Mouse (Mus musculus) neural tube, embryonic 15.5 days (tissue): ENCODE measurements around the gene Prkcsh. TPM values are rescaled to one million over a fixed set of nuclear protein-coding genes. Genes with fewer than 3 reads are reported as not detected.

Source experiments
- ATAC-seq: fragments of 200-750 bp; cut with Nextera tagmentation; 2 replicates; pipeline ENCODE4 v1.8.0; 2017; ENCODE audit warnings: mild to moderate bottlenecking, moderate TSS enrichment, moderate library complexity; ENCODE audit not compliant: low FRiP score
- H3K27ac ChIP-seq: fragments of 300-500 bp; sonication (generic); replicated peaks from 2 replicates; pipeline ENCODE4 v1.5.1; 2015; ENCODE audit warnings: mild to moderate bottlenecking, inconsistent platforms
- H3K27me3 ChIP-seq: fragments of 300-500 bp; sonication (generic); replicated peaks from 2 replicates; pipeline ENCODE4 v1.6.1; 2015; ENCODE audit warnings: inconsistent platforms
- H3K36me3 ChIP-seq: fragments of 300-500 bp; sonication (generic); 2 replicates; pipeline ENCODE4 v1.6.1; 2015; ENCODE audit warnings: inconsistent platforms
- H3K4me1 ChIP-seq: fragments of 300-500 bp; sonication (generic); 2 replicates; pipeline ENCODE4 v1.6.1; 2015; ENCODE audit warnings: inconsistent platforms
- H3K4me2 ChIP-seq: fragments of 300-500 bp; sonication (generic); 2 replicates; pipeline ENCODE4 v1.6.1; 2015; ENCODE audit warnings: inconsistent platforms, mild to moderate bottlenecking, moderate library complexity
- H3K4me3 ChIP-seq: fragments of 300-500 bp; sonication (generic); replicated peaks from 2 replicates; pipeline ENCODE4 v1.5.1; 2015; ENCODE audit warnings: mild to moderate bottlenecking, inconsistent platforms
- H3K9ac ChIP-seq: fragments of 300-500 bp; sonication (generic); replicated peaks from 2 replicates; pipeline ENCODE4 v1.6.1; 2015; ENCODE audit warnings: mild to moderate bottlenecking, inconsistent platforms
- H3K9me3 ChIP-seq: fragments of 300-500 bp; sonication (generic); replicated peaks from 2 replicates; pipeline ENCODE4 v1.6.1; 2016; ENCODE audit warnings: inconsistent platforms
- WGBS: fragments of 180-500 bp; shearing (Covaris S2); methylation state at CpG from one replicate; pipeline ENCODE4 v1.1.7; 2015; ENCODE audit warnings: mixed read lengths; 5-methylcytosine and 5-hydroxymethylcytosine counted together
- polyA plus RNA-seq: library from polyadenylated mRNA; unstranded; fragments of >200 nt; fragmentation: Nextera tagmentation; extraction: Ambion mirVana; gene quantifications from 2 replicates; pipeline ENCODE4 v1.2.1, GENCODE M21; 2015

Prkcsh gene
- polyA plus RNA-seq, 1 experiment from 2014 or later = 93.8 TPM

DNA sequence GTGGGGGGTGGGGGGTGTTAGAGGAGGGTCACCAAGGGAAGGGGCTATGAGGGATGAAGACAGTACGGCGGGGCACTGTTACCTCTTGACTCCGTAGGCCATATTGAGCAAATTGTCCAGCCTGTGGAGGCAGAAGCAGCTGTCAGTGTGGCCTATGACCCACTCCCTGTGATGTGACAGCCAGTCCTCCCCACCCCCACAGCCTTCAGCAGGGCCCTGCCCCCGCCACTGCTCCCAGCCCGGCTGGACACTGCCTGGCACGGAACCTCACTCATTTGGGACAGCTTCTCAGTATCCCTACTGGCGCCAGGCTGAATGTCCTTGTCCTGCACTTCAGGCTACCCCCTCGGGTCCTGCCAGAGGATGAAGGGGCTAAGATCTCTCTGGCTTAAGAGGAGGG lies 22.0 kb downstream of the Prkcsh start:
- ATAC-seq = no peak
- peaks cover 55% of the 10 kb centered on the region for H3K36me3 ChIP-seq
- no peak overlapping the region for H3K9ac ChIP-seq

GRCm38 (mm10) chr9:22028467-22028866 lies 25.9 kb downstream of the Prkcsh start:
- 19% methylated on average over 7 of the region's 7 CpGs for WGBS
- Histone ChIP-seq H3K4me3 (no peak overlapping the region), H3K4me1 (no peaks in the 10 kb centered on the region), H3K27ac (no peak overlapping the region), H3K27me3 (no peaks in the 10 kb centered on the region), H3K4me2 (no peak overlapping the region), H3K9me3 (no peaks in the 10 kb centered on the region), H3K36me3 (peaks cover 71% of the 10 kb centered on the region), H3K9ac (no peak overlapping the region)
- ATAC-seq = no peak

More for the DNA sequence above, 22.0 kb downstream of the Prkcsh start:
- no peaks in the 10 kb centered on the region for H3K9me3 ChIP-seq
- no peak overlapping the region for H3K4me2 ChIP-seq
- no peak overlapping the region for H3K4me3 ChIP-seq
- no peak overlapping the region for H3K27ac ChIP-seq
- no peaks in the 10 kb centered on the region for H3K4me1 ChIP-seq
- H3K27me3 ChIP-seq = no peaks in the 10 kb centered on the region
- 55% methylated on average over 8 of the region's 8 CpGs for WGBS

DNA sequence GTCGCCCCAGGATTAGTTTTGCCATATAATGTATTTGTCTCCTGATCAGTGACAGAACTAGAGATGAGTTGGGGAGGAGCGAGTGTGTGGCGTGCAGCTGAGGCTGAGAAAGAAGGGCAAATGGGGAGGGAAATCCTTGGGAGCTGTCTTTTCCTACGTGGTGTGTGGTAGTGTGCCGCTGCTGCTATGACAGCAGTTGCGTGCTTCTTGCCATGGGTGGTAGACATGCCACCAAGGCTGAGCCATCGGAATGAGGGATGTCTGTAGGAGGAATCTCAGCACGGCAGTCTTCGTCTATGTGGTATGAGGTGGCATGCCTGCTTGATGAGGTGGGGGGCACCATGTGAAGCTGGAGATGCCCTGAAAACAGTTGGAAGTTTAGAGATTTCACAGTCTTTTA lies 27.8 kb downstream of the Prkcsh start:
- no peak overlapping the region for H3K27ac ChIP-seq
- H3K4me1 ChIP-seq = peaks cover 2% of the 10 kb centered on the region; the same call in 1 of the 2 replicates
- H3K9ac ChIP-seq = no peak overlapping the region
- no peak for ATAC-seq
- 93% methylated on average over 9 of the region's 9 CpGs for WGBS
- no peak overlapping the region for H3K4me3 ChIP-seq
- peaks cover 70% of the 10 kb centered on the region for H3K36me3 ChIP-seq
- H3K4me2 ChIP-seq = no peak overlapping the region
- H3K9me3 ChIP-seq = no peaks in the 10 kb centered on the region
- no peaks in the 10 kb centered on the region for H3K27me3 ChIP-seq

DNA sequence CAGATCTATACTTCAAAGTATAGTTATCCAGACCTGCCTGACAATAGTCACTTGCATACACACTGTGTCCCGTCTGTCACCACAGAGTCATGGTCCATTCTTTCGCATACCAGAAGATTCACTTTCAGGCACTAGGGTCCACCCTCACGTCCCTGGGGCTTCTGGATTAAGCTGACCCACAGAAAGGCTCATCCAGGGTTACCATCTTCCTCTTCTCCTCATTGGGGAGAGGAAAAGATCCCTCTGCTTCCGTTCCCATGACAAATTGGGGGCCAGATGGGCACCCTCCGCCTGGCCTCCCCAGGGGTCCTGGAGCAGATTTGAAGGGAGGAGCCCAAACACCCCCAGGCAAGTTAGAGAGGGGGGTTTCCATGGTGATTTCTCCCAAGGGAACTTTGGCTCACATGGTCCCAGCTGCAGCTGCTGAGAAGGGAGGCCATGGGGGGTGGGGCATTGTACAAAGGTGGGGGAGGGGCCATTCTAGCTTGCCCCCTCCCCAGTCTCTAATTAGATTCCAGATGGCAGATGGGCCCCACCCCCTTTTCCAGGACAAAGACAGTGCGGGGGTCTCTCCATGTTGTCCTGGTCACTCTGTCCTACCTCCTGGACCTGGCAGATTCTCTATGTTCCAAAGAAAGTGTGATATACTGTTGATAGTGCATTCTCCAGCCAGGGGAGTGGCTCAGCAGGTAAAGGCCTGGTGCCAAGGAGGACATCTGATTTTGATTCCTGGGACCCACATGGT lies 32.9 kb downstream of the Prkcsh start:
- Histone ChIP-seq H3K27ac (no peak overlapping the region), H3K9me3 (no peaks in the 10 kb centered on the region), H3K36me3 (peaks cover 45% of the 10 kb centered on the region), H3K4me3 (no peak overlapping the region), H3K4me1 (peaks cover 22% of the 10 kb centered on the region), H3K9ac (no peak overlapping the region), H3K4me2 (no peak overlapping the region), H3K27me3 (no peaks in the 10 kb centered on the region)
- 20% methylated on average over 6 of the region's 6 CpGs for whole genome bisulfite sequencing
- no peak for ATAC-seq

DNA sequence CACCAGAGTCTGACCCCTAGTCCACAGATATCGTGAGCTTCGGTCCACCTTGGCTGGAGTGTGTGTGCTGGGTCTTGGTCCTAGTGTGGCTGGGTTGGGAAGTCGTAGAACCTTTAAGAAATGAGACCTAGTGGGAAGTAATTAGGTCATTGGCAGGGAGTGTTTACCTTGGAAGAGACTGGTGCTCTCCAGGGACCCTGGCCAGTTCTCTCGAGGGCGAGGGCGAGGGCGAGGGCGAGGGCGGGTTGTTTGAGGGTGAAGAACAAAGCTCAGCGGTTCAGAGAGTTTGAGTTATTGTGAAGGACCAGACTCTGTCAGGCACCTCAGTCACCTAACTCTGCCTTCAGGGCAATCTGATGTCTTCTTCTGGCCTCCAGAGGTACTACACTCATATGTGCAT lies 35.2 kb downstream of the Prkcsh start:
- Histone ChIP-seq H3K4me3 (no peak overlapping the region), H3K4me1 (peaks cover 22% of the 10 kb centered on the region), H3K9ac (no peak overlapping the region), H3K4me2 (no peak overlapping the region), H3K36me3 (peaks cover 33% of the 10 kb centered on the region), H3K27ac (no peak overlapping the region), H3K27me3 (no peaks in the 10 kb centered on the region), H3K9me3 (no peaks in the 10 kb centered on the region)
- no peak for ATAC-seq
- WGBS = 81% methylated on average over 10 of the region's 10 CpGs

DNA sequence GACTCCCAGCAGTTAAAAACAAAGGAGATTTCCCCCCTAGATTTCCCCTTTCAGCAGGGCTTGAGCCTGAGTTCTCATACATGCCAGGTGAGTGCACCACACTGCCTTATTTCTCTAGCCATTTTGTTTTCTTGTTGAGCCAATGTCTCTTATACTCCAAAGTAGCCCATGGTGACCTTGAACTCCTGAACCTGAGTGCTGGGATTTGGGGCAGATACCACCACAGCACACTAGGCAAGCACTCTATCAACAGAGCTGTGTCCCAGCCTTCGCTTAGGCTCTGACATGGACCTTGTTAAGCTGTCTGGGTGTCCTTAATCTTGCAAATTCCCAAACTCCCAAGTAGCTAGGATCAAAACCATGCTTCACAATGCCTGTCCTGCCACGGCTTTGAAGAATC lies 39.2 kb downstream of the Prkcsh start:
- Histone ChIP-seq H3K27me3 (no peaks in the 10 kb centered on the region), H3K9me3 (no peaks in the 10 kb centered on the region), H3K9ac (no peak overlapping the region), H3K27ac (no peak overlapping the region), H3K4me2 (no peak overlapping the region), H3K4me3 (no peak overlapping the region), H3K36me3 (no peaks in the 10 kb centered on the region; the same call in 1 of the 2 replicates), H3K4me1 (peaks cover 12% of the 10 kb centered on the region; the same call in 1 of the 2 replicates)
- no peak for ATAC-seq
- 69% methylated on average over 2 of the region's 2 CpGs for WGBS

GRCm38 (mm10) chr9:22047329-22047728 lies 44.7 kb downstream of the Prkcsh start:
- H3K27ac ChIP-seq = no peak overlapping the region
- ATAC-seq = no peak
- H3K4me3 ChIP-seq = 0 out of 2 replicates have a peak overlapping the region, but pooled peaks have one; percentile 5
- H3K9ac ChIP-seq = 0 out of 2 replicates have a peak overlapping the region, but pooled peaks have one; percentile 23
- H3K4me1 ChIP-seq = peaks cover 48% of the 10 kb centered on the region
- WGBS = 51% methylated on average over 9 of the region's 9 CpGs
- H3K27me3 ChIP-seq = no peaks in the 10 kb centered on the region
- H3K9me3 ChIP-seq = no peaks in the 10 kb centered on the region
- no peaks in the 10 kb centered on the region; the same call in 1 of the 2 replicates for H3K36me3 ChIP-seq
- H3K4me2 ChIP-seq = peak overlapping the region; percentile 76

- 62% methylated on average over 11 of the region's 11 CpGs for WGBS
Observed at GRCm38 (mm10) chr9:22049315-22049714, 46.7 kb downstream of the Prkcsh start.

DNA sequence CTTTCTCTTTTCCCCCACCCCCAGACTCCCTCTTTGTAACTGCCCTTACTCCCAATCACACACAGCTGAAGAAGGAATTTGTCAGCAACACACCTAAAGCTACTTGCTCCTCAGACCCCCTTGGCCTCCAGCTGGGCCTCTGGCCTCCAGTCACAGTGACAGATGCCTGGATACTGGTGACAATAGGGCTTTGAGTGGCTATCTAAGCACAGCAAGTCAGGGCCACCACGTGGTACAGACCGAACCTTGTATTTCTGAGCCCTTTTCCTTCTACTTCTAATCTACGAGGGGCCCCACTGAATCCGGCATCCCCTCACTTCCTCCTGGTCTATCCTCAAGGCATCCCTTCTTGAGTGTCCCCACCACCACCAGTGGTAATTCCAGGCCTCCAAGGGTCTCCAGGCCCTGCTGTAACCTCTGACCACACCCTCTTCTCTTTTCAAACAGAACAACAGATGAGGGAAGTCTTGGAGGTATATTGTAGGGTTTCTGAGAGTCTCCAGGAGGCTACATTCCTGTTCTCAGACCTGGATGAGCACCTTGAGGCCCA lies 47.2 kb downstream of the Prkcsh start:
- Histone ChIP-seq H3K4me3 (peak overlapping the region; percentile 88), H3K36me3 (no peaks in the 10 kb centered on the region; the same call in 1 of the 2 replicates), H3K4me2 (peak overlapping the region; percentile 76), H3K27ac (peak overlapping the region; percentile 90), H3K9ac (peak overlapping the region; percentile 97), H3K9me3 (no peaks in the 10 kb centered on the region), H3K27me3 (no peaks in the 10 kb centered on the region; the same call in 1 of the 2 replicates), H3K4me1 (peaks cover 54% of the 10 kb centered on the region)
- ATAC-seq = no peak
- 25% methylated on average over 4 of the region's 4 CpGs for WGBS

More at GRCm38 (mm10) chr9:22049315-22049714, 46.7 kb downstream of the Prkcsh start:
- no peak for ATAC-seq
- Histone ChIP-seq H3K4me3 (peak overlapping the region; percentile 88), H3K27me3 (no peaks in the 10 kb centered on the region; the same call in 1 of the 2 replicates), H3K4me1 (peaks cover 49% of the 10 kb centered on the region), H3K9ac (peak overlapping the region; percentile 97), H3K27ac (peak overlapping the region; percentile 90), H3K36me3 (no peaks in the 10 kb centered on the region; the same call in 1 of the 2 replicates), H3K4me2 (peak overlapping the region; percentile 76), H3K9me3 (no peaks in the 10 kb centered on the region)

DNA sequence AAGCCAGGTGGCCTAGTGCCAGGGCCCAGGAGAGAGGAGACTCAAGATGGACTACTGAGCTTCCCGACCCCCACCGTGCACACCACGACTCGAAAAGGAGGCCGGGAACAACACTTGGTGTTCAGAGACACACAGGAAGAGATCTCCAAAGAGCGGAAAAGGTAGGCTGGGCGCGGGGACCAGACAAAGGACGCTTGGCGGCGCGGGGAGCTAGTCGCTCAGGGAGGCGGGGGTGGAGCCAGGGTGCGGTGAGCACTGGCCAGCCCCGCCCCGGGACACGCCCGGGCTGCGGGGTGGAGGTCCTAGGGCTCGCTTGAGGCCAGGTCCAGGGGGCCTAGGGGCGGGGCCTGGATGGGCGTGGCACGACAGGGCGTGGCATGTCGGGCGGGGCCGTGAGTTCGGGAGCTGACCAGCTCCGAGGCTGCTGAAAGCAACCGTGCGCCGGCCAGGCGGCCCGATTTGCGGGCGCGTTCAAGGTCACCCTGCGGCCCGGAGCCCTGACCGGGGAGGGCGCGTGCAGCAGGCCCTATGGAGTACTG lies 47.8 kb downstream of the Prkcsh start:
- H3K36me3 ChIP-seq = no peaks in the 10 kb centered on the region; the same call in 1 of the 2 replicates
- H3K4me1 ChIP-seq = peaks cover 57% of the 10 kb centered on the region
- peak; percentile 25 for ATAC-seq
- peak overlapping the region; percentile 76 for H3K4me2 ChIP-seq
- H3K27me3 ChIP-seq = no peaks in the 10 kb centered on the region; the same call in 1 of the 2 replicates
- WGBS = 1% methylated on average over 31 of the region's 43 CpGs
- peak overlapping the region; percentile 88 for H3K4me3 ChIP-seq
- peak overlapping the region; percentile 90 for H3K27ac ChIP-seq
- H3K9ac ChIP-seq = peak overlapping the region; percentile 97
- no peaks in the 10 kb centered on the region for H3K9me3 ChIP-seq

DNA sequence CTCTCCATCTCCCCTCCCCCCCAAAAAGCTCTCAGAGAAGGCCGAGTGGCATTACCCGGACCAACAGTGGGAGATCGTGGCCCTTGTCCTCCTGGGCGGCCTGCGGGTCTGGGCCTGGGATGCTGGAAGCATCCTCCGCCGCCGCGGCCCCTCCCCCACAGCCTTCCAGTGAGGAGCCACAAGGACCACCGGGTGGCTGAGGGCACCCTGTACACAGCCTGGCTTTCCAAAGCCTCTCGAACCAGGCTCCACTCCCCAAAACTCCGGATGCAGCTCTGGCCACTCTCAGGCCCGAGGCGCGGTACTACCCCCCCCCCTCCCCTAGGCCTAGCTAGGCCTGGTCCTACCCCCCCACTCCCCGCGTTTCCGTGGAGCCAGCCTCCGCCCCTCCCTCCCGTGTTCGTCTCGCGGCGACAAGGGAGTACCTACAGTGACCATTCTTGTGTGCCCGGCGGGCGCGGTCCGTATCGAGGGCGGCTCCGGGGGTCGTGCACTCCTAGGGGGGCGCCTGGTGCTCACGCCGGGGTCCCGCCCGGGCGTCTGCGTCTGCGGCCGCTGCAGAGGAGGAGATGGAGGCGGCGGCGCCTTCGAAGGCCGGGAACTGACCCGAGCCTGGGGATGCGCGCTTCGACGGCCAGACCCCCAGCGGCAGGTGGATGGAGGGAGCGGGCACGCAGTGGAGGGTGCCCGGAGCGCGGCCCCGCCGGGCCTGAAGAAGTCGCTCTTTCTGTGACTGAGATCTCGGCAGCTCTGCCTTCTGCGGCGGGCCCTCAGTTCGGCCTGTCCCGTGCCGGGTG lies 48.8 kb downstream of the Prkcsh start:
- no peaks in the 10 kb centered on the region for H3K9me3 ChIP-seq
- H3K36me3 ChIP-seq = no peaks in the 10 kb centered on the region
- H3K4me2 ChIP-seq = peak overlapping the region; percentile 76
- no peaks in the 10 kb centered on the region; the same call in 1 of the 2 replicates for H3K27me3 ChIP-seq
- peaks cover 57% of the 10 kb centered on the region for H3K4me1 ChIP-seq
- H3K4me3 ChIP-seq = peak overlapping the region; percentile 88
- peak overlapping the region; percentile 90 for H3K27ac ChIP-seq
- ATAC-seq = peak; percentile 49
- peak overlapping the region; percentile 97 for H3K9ac ChIP-seq
- WGBS = 0% methylated on average over 65 of the region's 67 CpGs
